Mouse (Mus musculus): ENCODE results near the gene Tpte. TPM values are rescaled to one million over a fixed set of nuclear protein-coding genes. Genes with fewer than 3 reads are reported as not detected.

Gene Tpte
- polyA plus RNA-seq, 1 experiment = 0.03 TPM

DNA sequence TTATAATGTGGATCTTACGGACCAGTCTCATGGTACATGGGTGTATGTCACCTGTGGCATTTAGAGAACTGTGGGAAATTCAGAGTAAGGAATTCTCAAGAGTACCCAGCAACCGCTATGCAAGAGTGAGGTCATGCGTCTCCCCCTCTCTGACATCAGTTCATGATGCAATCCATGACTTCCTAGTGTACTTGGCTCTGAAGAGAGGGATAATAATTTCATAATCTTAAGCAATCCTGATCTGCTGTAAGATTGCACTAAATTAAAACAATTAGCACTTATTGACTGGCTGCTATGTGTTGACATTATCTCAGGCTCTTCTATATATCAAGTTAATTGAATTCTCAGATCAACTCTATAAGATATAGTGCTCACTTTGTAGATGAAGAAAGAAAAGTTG lies 16.4 kb upstream of the Tpte start:
- no peak for TF ChIP-seq POLR2A (IDR thresholded peaks at IDR 0.05; ENCODE audit: borderline replicate concordance, extremely low read depth, insufficient read depth, insufficient read length, poor library complexity, severe bottlenecking)
- no peak for TF ChIP-seq CTCF (IDR thresholded peaks at IDR 0.05; ENCODE audit: borderline replicate concordance, extremely low read depth, insufficient read depth, insufficient read length)
- no peak for DNase-seq (ENCODE audit: low read depth)

GRCm38 (mm10) chr8:22273142-22273541 lies 10.1 kb upstream of the Tpte start:
- TF ChIP-seq POLR2A (IDR thresholded peaks at IDR 0.05; ENCODE audit: borderline replicate concordance, extremely low read depth, insufficient read depth, insufficient read length, poor library complexity, severe bottlenecking) = no peak
- TF ChIP-seq CTCF (IDR thresholded peaks at IDR 0.05; ENCODE audit: borderline replicate concordance, extremely low read depth, insufficient read depth, insufficient read length) = no peak
- DNase-seq (ENCODE audit: low read depth) = no peak

- no peak for TF ChIP-seq POLR2A (IDR thresholded peaks at IDR 0.05; ENCODE audit: borderline replicate concordance, extremely low read depth, insufficient read depth, insufficient read length, poor library complexity, severe bottlenecking)
- no peak for TF ChIP-seq CTCF (IDR thresholded peaks at IDR 0.05; ENCODE audit: borderline replicate concordance, extremely low read depth, insufficient read depth, insufficient read length)
- DNase-seq (ENCODE audit: low read depth) = no peak
Observed at GRCm38 (mm10) chr8:22274641-22275040, 8.6 kb upstream of the Tpte start.

DNA sequence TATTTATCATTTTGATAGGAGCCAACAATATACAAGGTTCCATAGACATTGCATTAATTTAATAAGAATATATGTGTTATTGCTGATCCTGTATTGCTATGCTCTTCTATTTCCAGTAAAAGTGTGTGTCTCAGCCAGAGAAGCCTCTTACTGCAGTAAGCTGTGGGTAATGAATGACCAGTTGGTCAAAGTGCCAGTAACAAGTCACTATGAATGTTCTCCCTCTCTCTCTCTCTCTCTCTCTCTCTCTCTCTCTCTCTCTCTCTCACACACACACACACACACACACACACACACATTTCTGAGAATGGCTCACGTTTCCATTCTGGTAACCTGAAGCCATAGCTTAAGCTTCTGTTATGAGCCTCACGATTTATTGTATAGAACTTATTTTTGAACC lies 19.1 kb downstream of the Tpte start:
- DNase-seq (ENCODE audit: low read depth) = no peak
- no peak for TF ChIP-seq POLR2A (IDR thresholded peaks at IDR 0.05; ENCODE audit: borderline replicate concordance, extremely low read depth, insufficient read depth, insufficient read length, poor library complexity, severe bottlenecking)
- no peak for TF ChIP-seq CTCF (IDR thresholded peaks at IDR 0.05; ENCODE audit: borderline replicate concordance, extremely low read depth, insufficient read depth, insufficient read length)

DNA sequence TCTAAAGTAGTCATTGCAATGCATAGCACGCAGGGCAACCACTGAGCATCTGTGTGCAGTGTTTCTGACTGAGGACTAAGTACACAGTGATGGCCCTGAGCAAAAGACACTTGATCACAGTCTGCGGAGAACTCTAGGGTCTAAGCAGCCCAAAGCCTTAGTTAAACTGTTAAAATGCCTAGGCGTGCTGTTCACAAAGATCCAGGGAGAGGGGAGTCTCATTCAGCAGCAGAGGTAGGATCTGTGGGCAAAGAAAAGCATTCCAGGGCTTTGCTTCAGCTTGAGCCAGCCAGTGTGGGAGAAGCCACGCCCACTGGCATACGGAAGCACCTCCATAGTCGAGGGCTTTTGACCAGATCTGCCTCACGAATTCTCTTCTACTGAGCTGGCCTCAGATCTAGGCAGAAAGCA lies 19.7 kb downstream of the Tpte start:
- TF ChIP-seq CTCF (IDR thresholded peaks at IDR 0.05; ENCODE audit: borderline replicate concordance, extremely low read depth, insufficient read depth, insufficient read length) = no peak
- TF ChIP-seq POLR2A (IDR thresholded peaks at IDR 0.05; ENCODE audit: borderline replicate concordance, extremely low read depth, insufficient read depth, insufficient read length, poor library complexity, severe bottlenecking) = no peak

DNA sequence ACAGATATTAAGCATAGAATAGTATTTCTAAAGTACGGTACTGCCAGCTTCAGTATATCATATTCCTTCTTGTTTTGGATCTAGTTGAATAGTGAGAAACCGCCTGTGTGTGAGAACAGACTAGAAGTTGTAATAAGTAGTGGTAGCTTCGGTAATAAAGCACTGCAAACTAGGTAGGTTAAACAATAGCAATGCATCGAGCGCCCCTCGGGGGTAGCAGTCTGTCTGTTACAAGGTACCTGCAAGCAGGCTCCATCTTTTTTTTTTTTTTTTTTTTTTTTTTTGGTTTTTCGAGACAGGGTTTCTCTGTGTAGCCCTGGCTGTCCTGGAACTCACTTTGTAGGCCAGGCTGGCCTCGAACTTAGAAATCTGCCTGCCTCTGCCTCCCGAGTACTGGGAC lies 20.8 kb downstream of the Tpte start:
- DNase-seq (ENCODE audit: low read depth) = peak; percentile 4

More for the DNA sequence above, 19.7 kb downstream of the Tpte start:
- peak; percentile 69 for DNase-seq (ENCODE audit: low read depth)

- no peak for DNase-seq (ENCODE audit: low read depth)
- TF ChIP-seq CTCF (IDR thresholded peaks at IDR 0.05; ENCODE audit: borderline replicate concordance, extremely low read depth, insufficient read depth, insufficient read length) = no peak
- TF ChIP-seq POLR2A (IDR thresholded peaks at IDR 0.05; ENCODE audit: borderline replicate concordance, extremely low read depth, insufficient read depth, insufficient read length, poor library complexity, severe bottlenecking) = no peak
Observed at GRCm38 (mm10) chr8:22306999-22307398, 23.8 kb downstream of the Tpte start.

DNA sequence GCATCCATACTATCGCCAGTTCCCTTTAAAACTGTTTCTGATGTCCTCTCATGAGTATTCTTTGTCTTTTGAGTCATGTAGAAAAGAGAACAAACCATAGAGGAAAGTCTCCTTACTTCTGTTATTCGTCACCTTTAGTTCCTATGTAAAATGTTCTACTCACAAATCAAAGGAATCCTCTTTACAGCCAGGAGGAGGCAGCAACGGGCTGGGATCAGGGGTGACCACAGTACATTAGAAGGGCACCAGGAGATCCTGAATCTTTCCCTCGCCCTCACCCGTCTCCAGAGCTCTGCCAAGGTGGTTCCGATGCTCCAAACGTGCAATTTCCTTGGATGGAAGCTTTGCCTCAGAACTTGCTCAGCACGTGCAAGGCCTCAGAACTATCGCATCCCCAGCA lies 28.2 kb downstream of the Tpte start:
- DNase-seq (ENCODE audit: low read depth) = no peak
- TF ChIP-seq CTCF (IDR thresholded peaks at IDR 0.05; ENCODE audit: borderline replicate concordance, extremely low read depth, insufficient read depth, insufficient read length) (no peak), POLR2A (IDR thresholded peaks at IDR 0.05; ENCODE audit: borderline replicate concordance, extremely low read depth, insufficient read depth, insufficient read length, poor library complexity, severe bottlenecking) (no peak)

DNA sequence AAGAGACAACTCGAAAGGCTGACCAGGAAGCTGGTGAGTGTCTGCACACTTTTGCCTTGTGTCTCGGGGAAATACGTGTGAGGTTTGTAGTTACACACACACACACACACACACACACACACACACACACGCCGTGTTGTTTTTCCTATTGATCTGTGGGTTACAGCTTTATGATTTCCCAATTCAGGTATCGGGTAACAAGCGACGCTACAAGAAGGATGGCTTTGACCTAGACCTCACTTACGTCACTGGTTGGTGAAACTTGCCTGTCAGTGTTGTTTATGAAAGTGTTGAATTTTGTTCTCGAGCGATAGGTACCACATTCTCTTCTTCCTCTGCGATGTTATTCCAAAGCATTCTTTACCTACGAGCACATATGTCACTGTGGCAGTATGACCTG lies 52.2 kb downstream of the Tpte start:
- no peak for TF ChIP-seq CTCF (IDR thresholded peaks at IDR 0.05; ENCODE audit: borderline replicate concordance, extremely low read depth, insufficient read depth, insufficient read length)
- TF ChIP-seq POLR2A (IDR thresholded peaks at IDR 0.05; ENCODE audit: borderline replicate concordance, extremely low read depth, insufficient read depth, insufficient read length, poor library complexity, severe bottlenecking) = no peak
- DNase-seq (ENCODE audit: low read depth) = no peak

DNA sequence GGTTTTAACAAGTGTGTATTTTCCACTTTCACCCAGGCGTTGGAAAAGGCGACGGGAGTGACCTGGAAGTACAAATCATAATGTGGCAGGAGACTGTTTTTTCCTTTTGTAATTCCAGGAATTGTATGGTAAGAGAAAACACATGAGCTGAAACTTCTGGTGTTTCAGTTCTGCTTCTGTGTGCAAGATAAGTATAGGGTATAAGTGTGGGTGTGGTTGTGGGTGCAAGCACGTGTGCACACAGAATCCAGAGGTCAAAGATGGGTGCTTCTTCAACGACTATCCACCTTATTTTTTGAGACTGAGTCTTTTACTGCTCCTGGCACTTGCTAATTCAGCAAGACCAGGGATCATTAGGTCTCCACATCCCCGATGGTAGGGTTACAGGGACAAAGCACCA lies 76.1 kb downstream of the Tpte start:
- TF ChIP-seq CTCF (IDR thresholded peaks at IDR 0.05; ENCODE audit: borderline replicate concordance, extremely low read depth, insufficient read depth, insufficient read length) (no peak), POLR2A (IDR thresholded peaks at IDR 0.05; ENCODE audit: borderline replicate concordance, extremely low read depth, insufficient read depth, insufficient read length, poor library complexity, severe bottlenecking) (no peak)
- no peak for DNase-seq (ENCODE audit: low read depth)

GRCm38 (mm10) chr8:22359882-22360281 lies 76.6 kb downstream of the Tpte start:
- DNase-seq (ENCODE audit: low read depth) = no peak
- no peak for TF ChIP-seq POLR2A (IDR thresholded peaks at IDR 0.05; ENCODE audit: borderline replicate concordance, extremely low read depth, insufficient read depth, insufficient read length, poor library complexity, severe bottlenecking)
- TF ChIP-seq CTCF (IDR thresholded peaks at IDR 0.05; ENCODE audit: borderline replicate concordance, extremely low read depth, insufficient read depth, insufficient read length) = no peak

- TF ChIP-seq POLR2A (IDR thresholded peaks at IDR 0.05; ENCODE audit: borderline replicate concordance, extremely low read depth, insufficient read depth, insufficient read length, poor library complexity, severe bottlenecking) = no peak
- no peak for TF ChIP-seq CTCF (IDR thresholded peaks at IDR 0.05; ENCODE audit: borderline replicate concordance, extremely low read depth, insufficient read depth, insufficient read length)
- DNase-seq (ENCODE audit: low read depth) = no peak
Observed at GRCm38 (mm10) chr8:22376311-22376710, 93.1 kb downstream of the Tpte start.

DNA sequence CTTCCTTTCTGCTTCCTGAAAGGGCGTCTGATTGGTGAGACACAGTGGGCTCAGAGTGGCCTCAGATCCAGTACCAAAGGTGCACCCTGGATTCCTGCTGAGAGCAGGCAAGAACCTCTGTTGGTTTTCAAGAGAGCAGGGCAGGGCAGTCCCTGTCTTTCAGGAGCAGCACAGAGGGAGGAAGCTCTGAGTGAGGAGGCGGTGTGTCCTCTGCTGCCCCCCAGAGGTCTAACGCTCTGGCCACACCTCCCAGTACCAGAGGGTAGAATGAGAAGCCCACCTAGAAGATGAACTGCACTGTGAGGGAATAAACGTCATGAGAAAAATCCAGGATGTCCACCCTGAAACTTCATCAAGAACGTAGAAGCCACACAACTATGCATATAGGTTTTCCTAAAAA lies 93.7 kb downstream of the Tpte start:
- DNase-seq (ENCODE audit: low read depth) = peak; percentile 57
- TF ChIP-seq POLR2A (IDR thresholded peaks at IDR 0.05; ENCODE audit: borderline replicate concordance, extremely low read depth, insufficient read depth, insufficient read length, poor library complexity, severe bottlenecking) (no peak), CTCF (IDR thresholded peaks at IDR 0.05; ENCODE audit: borderline replicate concordance, extremely low read depth, insufficient read depth, insufficient read length) (peak; percentile 69)

Measured in brain, embryonic 14.5 days (tissue).